ENCODE assay signal across 29 mouse cellular contexts in genomic region chr16:87360096-87360495, GRCm38 (mm10).
"Had no signal": no experiment of that assay in that cellular context is flagged by ENCODE, and none has a peak within 500 bp of the region (broad histone marks: within the 10 kb centered on the region; RNA-seq: fewer than 3 reads in every experiment).

No protein-coding gene starts in this region.

- DNase-seq: heart, postnatal 14 days; heart, postnatal 36 days; heart, postnatal 4 days; kidney, adult 11 months; kidney, adult 18-20 months; kidney, adult 2 months; kidney, adult 8-10 months; kidney, adult 9 months; kidney, postnatal 10 days; kidney, postnatal 14 days; kidney, postnatal 25 days; kidney, postnatal 36 days; kidney, postnatal 4 days; layer of hippocampus, adult 9-11 months; layer of hippocampus, postnatal 36 days had no signal

- H3K4me3 ChIP-seq: heart, embryonic 12.5 days; heart, embryonic 13.5 days; heart, embryonic 15.5 days; hindbrain, embryonic 10.5 days; hindbrain, embryonic 12.5 days; hindbrain, embryonic 13.5 days; hindbrain, embryonic 15.5 days; intestine, embryonic 15.5 days; kidney, embryonic 15.5 days; layer of hippocampus, adult 2 months; left cerebral cortex, adult 2 months had no signal

- H3K4me1 ChIP-seq: hindbrain, embryonic 10.5 days; hindbrain, embryonic 12.5 days; hindbrain, embryonic 13.5 days; hindbrain, embryonic 15.5 days had no signal

- H3K27me3 ChIP-seq: heart, embryonic 12.5 days; heart, embryonic 13.5 days; heart, embryonic 15.5 days; hindbrain, embryonic 12.5 days; hindbrain, embryonic 13.5 days; hindbrain, embryonic 15.5 days; intestine, embryonic 15.5 days; kidney, embryonic 15.5 days had no signal

- H3K27ac ChIP-seq: heart, embryonic 13.5 days; heart, embryonic 15.5 days; hindbrain, embryonic 10.5 days; hindbrain, embryonic 12.5 days; hindbrain, embryonic 13.5 days; hindbrain, embryonic 14.5 days; hindbrain, embryonic 15.5 days; hindbrain, postnatal 0 days; intestine, embryonic 15.5 days; kidney, embryonic 15.5 days; kidney, postnatal 0 days; layer of hippocampus, adult 2 months; left cerebral cortex, adult 2 months had no signal

- H3K36me3 ChIP-seq: intestine, embryonic 15.5 days had no signal

- H3K9me3 ChIP-seq: heart, embryonic 12.5 days; heart, embryonic 13.5 days; heart, embryonic 15.5 days; hindbrain, embryonic 10.5 days; hindbrain, embryonic 12.5 days; hindbrain, embryonic 13.5 days; hindbrain, embryonic 15.5 days; intestine, embryonic 15.5 days; kidney, embryonic 15.5 days had no signal
